Mouse (Mus musculus) testis, postnatal 14 days (tissue): Measurements from ENCODE around the gene Fam184b.
A peak's percentile ranks its signal among the peaks of the same experiment; 100 is the strongest.

Source experiments
- DNase-seq: peaks from one replicate; pipeline ENCODE4 v3.0.0; 2021; ENCODE audit warnings: low spot score

Fam184b gene

GRCm38 (mm10) chr5:45595363-45596039, 43.9 kb downstream of the Fam184b start:
- DNase-seq: no peak

- DNase-seq: no peak
Measured at GRCm38 (mm10) chr5:45593276-45593675, 46.1 kb downstream of the Fam184b start.

- no peak for DNase-seq
Measured at GRCm38 (mm10) chr5:45590094-45590493, 49.3 kb downstream of the Fam184b start.

- DNase-seq: no peak
Measured at GRCm38 (mm10) chr5:45584601-45585000, 54.8 kb downstream of the Fam184b start.

GRCm38 (mm10) chr5:45580279-45580678, 59.1 kb downstream of the Fam184b start:
- no peak for DNase-seq

- no peak for DNase-seq
Measured at GRCm38 (mm10) chr5:45577376-45577775, 62.0 kb downstream of the Fam184b start.

- DNase-seq: no peak
Measured at GRCm38 (mm10) chr5:45576716-45577115, 62.7 kb downstream of the Fam184b start.

GRCm38 (mm10) chr5:45572816-45573215, 66.6 kb downstream of the Fam184b start:
- DNase-seq: no peak

- DNase-seq: no peak
Measured at GRCm38 (mm10) chr5:45565829-45566228, 73.6 kb downstream of the Fam184b start.

- DNase-seq: no peak
Measured at GRCm38 (mm10) chr5:45564054-45564453, 75.4 kb downstream of the Fam184b start.

- DNase-seq: no peak
Measured at GRCm38 (mm10) chr5:45549586-45549985, 89.8 kb downstream of the Fam184b start.

GRCm38 (mm10) chr5:45543374-45543773, 96.0 kb downstream of the Fam184b start:
- DNase-seq: no peak

GRCm38 (mm10) chr5:45539502-45539901, 99.9 kb downstream of the Fam184b start:
- peak; percentile 52 for DNase-seq

GRCm38 (mm10) chr5:45535177-45535576, 104.2 kb downstream of the Fam184b start:
- no peak for DNase-seq

GRCm38 (mm10) chr5:45534319-45535098, 104.9 kb downstream of the Fam184b start:
- DNase-seq: peak; percentile 17

- DNase-seq: no peak
Measured at GRCm38 (mm10) chr5:45529696-45530095, 109.7 kb downstream of the Fam184b start.

- no peak for DNase-seq
Measured at GRCm38 (mm10) chr5:45526338-45526737, 113.1 kb downstream of the Fam184b start.

GRCm38 (mm10) chr5:45525101-45525500, 114.3 kb downstream of the Fam184b start:
- no peak for DNase-seq

GRCm38 (mm10) chr5:45521601-45522000, 117.8 kb downstream of the Fam184b start:
- DNase-seq: no peak

- DNase-seq: no peak
Measured at GRCm38 (mm10) chr5:45520809-45521110, 118.7 kb downstream of the Fam184b start.

GRCm38 (mm10) chr5:45519960-45520808, 119.2 kb downstream of the Fam184b start, which contains the start of gene Med28:
Gene Med28, plus strand, starts transcription at chr5:45520229.
- peak; percentile 94 for DNase-seq

- DNase-seq: no peak
Measured at GRCm38 (mm10) chr5:45515151-45515743, 124.2 kb downstream of the Fam184b start.
